Mouse (Mus musculus): ENCODE results near the gene Pdcd1lg2.

GRCm38 (mm10) chr19:29488420-29488819 lies 77.7 kb downstream of the Pdcd1lg2 start:
- TF ChIP-seq GATA1 (IDR thresholded peaks at IDR 0.05; ENCODE audit: borderline replicate concordance, low read length) (no peak), FLI1 (IDR thresholded peaks at IDR 0.05; ENCODE audit: low read length) (no peak)

Measured in megakaryocyte, embryonic 14.5 days (primary cell).